ENCODE assay signal across 18 mouse cellular contexts in the genomic region with DNA sequence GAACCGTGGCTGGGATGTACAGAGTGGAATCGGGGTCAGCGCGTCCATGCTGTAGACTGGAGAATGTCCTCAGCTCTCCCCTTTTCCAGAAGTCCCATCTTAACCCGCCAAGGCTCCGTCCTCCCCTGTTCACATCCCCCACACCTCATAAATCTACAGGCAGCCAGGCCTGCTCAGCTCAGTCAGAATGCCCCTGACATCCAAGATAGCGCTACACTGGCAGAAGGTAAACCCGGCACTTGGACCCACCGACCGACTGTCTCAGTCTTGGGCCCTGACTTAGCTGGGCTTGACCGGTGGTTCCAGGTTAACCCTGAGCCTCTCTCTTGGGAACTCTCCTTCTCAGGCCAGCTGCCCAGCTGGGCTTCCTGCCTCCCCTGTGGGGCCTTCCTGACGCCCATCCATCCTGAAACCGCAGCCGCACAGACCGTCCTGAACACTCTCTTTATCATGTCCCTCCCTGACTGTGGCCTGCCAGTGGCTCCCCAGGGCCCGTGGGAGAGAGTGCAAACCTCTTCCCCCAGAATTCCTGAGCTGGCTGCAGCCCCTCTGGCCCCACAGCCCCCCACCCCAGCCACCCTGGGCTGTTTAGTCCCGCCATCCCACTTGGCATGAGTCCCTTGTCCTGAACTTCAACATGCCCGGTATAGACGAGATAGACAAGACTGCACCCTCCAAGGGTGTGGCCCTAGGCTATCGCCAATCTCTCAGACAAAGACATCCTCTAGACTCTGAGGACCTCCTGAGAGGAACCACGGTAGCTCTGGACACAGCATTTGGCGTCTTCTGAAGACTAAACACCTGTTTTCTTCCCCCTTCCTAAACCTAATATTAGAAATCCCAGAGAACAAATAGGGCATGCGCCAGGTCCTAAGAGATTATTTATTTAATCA. TPM values are rescaled to one million over a fixed set of nuclear protein-coding genes. Genes with fewer than 3 reads are reported as not detected.
DNase-seq lines count a peak whose midpoint lies in the region; ATAC-seq and TF ChIP-seq lines count a peak whose summit lies in the region.
"Had no signal": no experiment of that assay in that cellular context is flagged by ENCODE, and none has a peak within 500 bp of the region (broad histone marks: within the 10 kb centered on the region; RNA-seq: fewer than 3 reads in every experiment).

No protein-coding gene starts in this region.

- H3K9ac ChIP-seq in hindbrain, embryonic 11.5 days (ENCODE audit: low read depth, low read length): no peak overlapping the region
- H3K9ac ChIP-seq in hindbrain, postnatal 0 days (replicated peaks; ENCODE audit: low read length): no peak overlapping the region
- no peak overlapping the region for H3K9ac ChIP-seq in lung, embryonic 14.5 days
- H3K9ac ChIP-seq in lung, postnatal 0 days (replicated peaks; ENCODE audit: low read depth): no peak overlapping the region
- peak overlapping the region; percentile 34; the same call in 1 of the 2 replicates for H3K9ac ChIP-seq in limb, embryonic 14.5 days (ENCODE audit: low read depth, low read length, severe bottlenecking)
- H3K9ac ChIP-seq: lung, embryonic 15.5 days had no signal

- TF ChIP-seq POLR2A in limb, embryonic 14.5 days (IDR thresholded peaks at IDR 0.05; ENCODE audit: borderline replicate concordance, extremely low read depth, insufficient read depth, insufficient read length): no peak

- TF ChIP-seq CTCF in hindbrain, postnatal 0 days (IDR thresholded peaks at IDR 0.05; ENCODE audit: low read depth): no peak
- no peak for TF ChIP-seq CTCF in lung, embryonic 14.5 days (IDR thresholded peaks at IDR 0.05; ENCODE audit: low read depth)
- TF ChIP-seq CTCF in lung, postnatal 0 days (IDR thresholded peaks at IDR 0.05): no peak

- no peaks in the 10 kb centered on the region for H3K36me3 ChIP-seq in hindbrain, embryonic 11.5 days (ENCODE audit: control insufficient read depth, insufficient read depth, low read length)
- no peaks in the 10 kb centered on the region for H3K36me3 ChIP-seq in hindbrain, postnatal 0 days (ENCODE audit: insufficient read depth, low read length)
- no peaks in the 10 kb centered on the region for H3K36me3 ChIP-seq in lung, embryonic 14.5 days (ENCODE audit: insufficient read depth)
- H3K36me3 ChIP-seq in lung, postnatal 0 days (ENCODE audit: insufficient read depth, low read length): no peaks in the 10 kb centered on the region
- peaks cover 13% of the 10 kb centered on the region for H3K36me3 ChIP-seq in embryonic facial prominence, embryonic 10.5 days (replicated peaks)
- no peaks in the 10 kb centered on the region for H3K36me3 ChIP-seq in limb, embryonic 14.5 days (ENCODE audit: control insufficient read depth, insufficient read depth, low read length)
- H3K36me3 ChIP-seq: lung, embryonic 15.5 days had no signal

- H3K4me2 ChIP-seq in hindbrain, embryonic 11.5 days (replicated peaks; ENCODE audit: low read depth, low read length): no peak overlapping the region
- H3K4me2 ChIP-seq in hindbrain, postnatal 0 days (ENCODE audit: low read depth, low read length): no peak overlapping the region
- H3K4me2 ChIP-seq in lung, embryonic 14.5 days: no peak overlapping the region
- no peak overlapping the region for H3K4me2 ChIP-seq in lung, postnatal 0 days (replicated peaks; ENCODE audit: low read depth, low read length)
- no peak overlapping the region for H3K4me2 ChIP-seq in limb, embryonic 14.5 days (replicated peaks; ENCODE audit: low read depth, low read length, severe bottlenecking)
- H3K4me2 ChIP-seq: lung, embryonic 15.5 days had no signal

- H3K9me3 ChIP-seq in hindbrain, embryonic 11.5 days (ENCODE audit: control insufficient read depth, low read length): no peaks in the 10 kb centered on the region
- H3K9me3 ChIP-seq in hindbrain, postnatal 0 days (ENCODE audit: low read length): no peaks in the 10 kb centered on the region
- H3K9me3 ChIP-seq in lung, embryonic 14.5 days (ENCODE audit: low read depth, low read length): no peaks in the 10 kb centered on the region
- H3K9me3 ChIP-seq in lung, postnatal 0 days (ENCODE audit: low read length): no peaks in the 10 kb centered on the region
- H3K9me3 ChIP-seq in embryonic facial prominence, embryonic 10.5 days: no peaks in the 10 kb centered on the region
- H3K9me3 ChIP-seq in limb, embryonic 14.5 days (ENCODE audit: control insufficient read depth, low read length): no peaks in the 10 kb centered on the region
- H3K9me3 ChIP-seq: lung, embryonic 15.5 days had no signal

- ATAC-seq in hindbrain, embryonic 11.5 days (ENCODE audit: low FRiP score): no peak
- ATAC-seq in hindbrain, postnatal 0 days: no peak
- peak; percentile 29; the same call in 1 of the 2 replicates for ATAC-seq in lung, embryonic 14.5 days (ENCODE audit: insufficient read depth)
- no peak for ATAC-seq in lung, postnatal 0 days
- ATAC-seq in limb, embryonic 14.5 days (ENCODE audit: low FRiP score, low read depth): no peak
- no peak for ATAC-seq in erythroid progenitor cell, adult 5-6 weeks (replicated peaks; ENCODE audit: low FRiP score, poor library complexity, severe bottlenecking)
- ATAC-seq: CD4-positive, CD25-positive, alpha-beta regulatory T cell, adult 4 months; midbrain, embryonic 16.5 days; Patski had no signal

- H3K27ac ChIP-seq in hindbrain, embryonic 11.5 days (ENCODE audit: low read depth, low read length): peak overlapping the region; percentile 36; the same call in 1 of the 2 replicates
- H3K27ac ChIP-seq in hindbrain, postnatal 0 days: no peak overlapping the region; the same call in 1 of the 2 replicates
- no peak overlapping the region for H3K27ac ChIP-seq in lung, embryonic 14.5 days (ENCODE audit: low read depth)
- H3K27ac ChIP-seq in lung, postnatal 0 days (ENCODE audit: low read length): no peak overlapping the region
- peak overlapping the region; percentile 52 for H3K27ac ChIP-seq in embryonic facial prominence, embryonic 10.5 days (replicated peaks)
- no peak overlapping the region for H3K27ac ChIP-seq in limb, embryonic 14.5 days (replicated peaks; ENCODE audit: low read depth, low read length)
- H3K27ac ChIP-seq: lung, embryonic 15.5 days had no signal

- DNase-seq in hindbrain, embryonic 11.5 days (ENCODE audit: low spot score): no peak
- no peak for DNase-seq in hindbrain, postnatal 0 days (ENCODE audit: low spot score)
- DNase-seq in lung, embryonic 14.5 days: no peak
- no peak for DNase-seq in lung, postnatal 0 days (ENCODE audit: low spot score)
- no peak for DNase-seq in embryonic facial prominence, embryonic 10.5 days (ENCODE audit: low spot score)
- no peak for DNase-seq in limb, embryonic 14.5 days (ENCODE audit: low spot score)
- no peak for DNase-seq in adrenal gland, postnatal 4 days (ENCODE audit: low spot score in 2 of 2)
- DNase-seq: cerebellum, adult 18-20 months; heart, adult 18-20 months; heart, postnatal 36 days; layer of hippocampus, postnatal 36 days; left cerebral cortex, postnatal 4 days had no signal

- peaks cover 8% of the 10 kb centered on the region for H3K4me1 ChIP-seq in hindbrain, embryonic 11.5 days (replicated peaks; ENCODE audit: control insufficient read depth, insufficient read depth, low read length)
- H3K4me1 ChIP-seq in hindbrain, postnatal 0 days (ENCODE audit: insufficient read depth, low read length): peaks cover 14% of the 10 kb centered on the region; the same call in 1 of the 2 replicates
- peaks cover 19% of the 10 kb centered on the region for H3K4me1 ChIP-seq in lung, embryonic 14.5 days (ENCODE audit: insufficient read depth)
- H3K4me1 ChIP-seq in lung, postnatal 0 days (ENCODE audit: insufficient read depth, low read depth, low read length): no peaks in the 10 kb centered on the region
- H3K4me1 ChIP-seq in embryonic facial prominence, embryonic 10.5 days: peaks cover 81% of the 10 kb centered on the region
- H3K4me1 ChIP-seq in limb, embryonic 14.5 days (ENCODE audit: control insufficient read depth, insufficient read depth, low read length): peaks cover 42% of the 10 kb centered on the region

- WGBS in hindbrain, embryonic 11.5 days: 66% methylated on average over 23 of the region's 23 CpGs
- 55% methylated on average over 23 of the region's 23 CpGs for WGBS in hindbrain, postnatal 0 days
- WGBS in lung, embryonic 14.5 days: 24% methylated on average over 23 of the region's 23 CpGs
- 40% methylated on average over 23 of the region's 23 CpGs for WGBS in lung, postnatal 0 days
- WGBS in embryonic facial prominence, embryonic 10.5 days: 75% methylated on average over 23 of the region's 23 CpGs
- 36% methylated on average over 23 of the region's 23 CpGs for WGBS in limb, embryonic 14.5 days

- no peak for TF ChIP-seq EP300 in lung, postnatal 0 days (IDR thresholded peaks at IDR 0.05)

- no peak overlapping the region for H3K4me3 ChIP-seq in hindbrain, embryonic 11.5 days (ENCODE audit: low read depth, low read length)
- no peak overlapping the region for H3K4me3 ChIP-seq in hindbrain, postnatal 0 days (ENCODE audit: low read length)
- no peak overlapping the region for H3K4me3 ChIP-seq in lung, embryonic 14.5 days (ENCODE audit: low read depth, low read length)
- H3K4me3 ChIP-seq in lung, postnatal 0 days (ENCODE audit: low read depth, low read length): no peak overlapping the region
- H3K4me3 ChIP-seq in embryonic facial prominence, embryonic 10.5 days: no peak overlapping the region
- no peak overlapping the region for H3K4me3 ChIP-seq in limb, embryonic 14.5 days (replicated peaks; ENCODE audit: low read length)
- H3K4me3 ChIP-seq: lung, embryonic 15.5 days had no signal

- no peaks in the 10 kb centered on the region for H3K27me3 ChIP-seq in hindbrain, embryonic 11.5 days (ENCODE audit: control insufficient read depth, insufficient read depth, low read length)
- no peaks in the 10 kb centered on the region for H3K27me3 ChIP-seq in hindbrain, postnatal 0 days (ENCODE audit: insufficient read depth, low read length)
- no peaks in the 10 kb centered on the region for H3K27me3 ChIP-seq in lung, embryonic 14.5 days (ENCODE audit: insufficient read depth, low read length)
- no peaks in the 10 kb centered on the region for H3K27me3 ChIP-seq in lung, postnatal 0 days (replicated peaks; ENCODE audit: insufficient read depth, low read length)
- no peaks in the 10 kb centered on the region for H3K27me3 ChIP-seq in embryonic facial prominence, embryonic 10.5 days (replicated peaks; ENCODE audit: low read depth, poor library complexity, severe bottlenecking)
- H3K27me3 ChIP-seq in limb, embryonic 14.5 days (ENCODE audit: control insufficient read depth, insufficient read depth, low read length): no peaks in the 10 kb centered on the region
- H3K27me3 ChIP-seq: Patski had no signal

RNA-seq across cellular contexts. Expression of a gene that starts 37.9 kb away (rescaled TPM):
- polyA plus RNA-seq in hindbrain, embryonic 11.5 days (2014; fragmentation: Nextera tagmentation; extraction: Ambion mirVana): 18.5 and 20.1 TPM in 2 replicates
- total RNA-seq in hindbrain, postnatal 0 days (2014; rRNA removed): 136 and 150 TPM in 2 replicates
- 12.6 and 13.0 TPM in 2 replicates for polyA plus RNA-seq in hindbrain, postnatal 0 days (2015; fragmentation: Nextera tagmentation; extraction: Ambion mirVana)
- polyA plus RNA-seq in lung, embryonic 14.5 days (2014; fragmentation: Nextera tagmentation; extraction: Ambion mirVana): 7.9 and 8.5 TPM in 2 replicates
- 0.63 and 0.74 TPM in 2 replicates for polyA plus RNA-seq in lung, postnatal 0 days (2015; fragmentation: Nextera tagmentation; extraction: Ambion mirVana)
- 10.7 and 12.4 TPM in 2 replicates for polyA plus RNA-seq in embryonic facial prominence, embryonic 10.5 days (2016; fragmentation: Nextera tagmentation; extraction: Ambion mirVana)
- polyA plus RNA-seq in limb, embryonic 14.5 days (2012; rRNA removed): 45.2 and 70.7 TPM in 2 replicates
- polyA plus RNA-seq in limb, embryonic 14.5 days (2014; fragmentation: Nextera tagmentation; extraction: Ambion mirVana): 17.9 and 19.4 TPM in 2 replicates
- not detected in 2 replicates for total RNA-seq in erythroid progenitor cell, adult 5-6 weeks (2015; ENCODE audit: low replicate concordance)
- total RNA-seq in erythroid progenitor cell, adult 5-6 weeks (2017; ENCODE audit: low replicate concordance): not detected in 2 replicates
- total RNA-seq in adrenal gland, postnatal 4 days (2021): 10 to 100 TPM; 16.9 to 21.2 TPM
- total RNA-seq: neutrophil, adult 5-6 weeks had no signal
- polyA plus RNA-seq: CD4-positive, CD25-positive, alpha-beta regulatory T cell, adult 4 months had no signal

Comparison
In these comparisons a context has a peak if more than half of its experiments do, and no peak if none do; other contexts are left out.
1. H3K27ac ChIP-seq: peak in hindbrain, embryonic 11.5 days (single experiment) and embryonic facial prominence, embryonic 10.5 days (single experiment); none in hindbrain, postnatal 0 days (single experiment), lung, embryonic 14.5 days (single experiment), lung, postnatal 0 days (single experiment) and limb, embryonic 14.5 days (single experiment).